Mouse (Mus musculus) intestine, embryonic 15.5 days (tissue): ENCODE data around the gene Dgkk. TPM values are rescaled to one million over a fixed set of nuclear protein-coding genes. Genes with fewer than 3 reads are reported as not detected.
"Not testable (repeated sequence)": the region's sequence is repeated elsewhere in the genome, so short reads cannot be mapped to it uniquely, and the experiment has no call there.

Experiments
- ATAC-seq: fragments of 200-750 bp; cut with Nextera tagmentation; 2 replicates; pipeline ENCODE4 v1.8.0; 2017; ENCODE audit warnings: moderate TSS enrichment, moderate library complexity
- H3K27ac ChIP-seq: fragments of 300-500 bp; sonication (generic); 2 replicates; pipeline ENCODE4 v1.5.1; 2015; ENCODE audit warnings: mild to moderate bottlenecking, inconsistent platforms
- H3K27me3 ChIP-seq: fragments of 300-500 bp; sonication (generic); replicated peaks from 2 replicates; pipeline ENCODE4 v1.6.1; 2015; ENCODE audit warnings: inconsistent platforms
- H3K36me3 ChIP-seq: fragments of 300-500 bp; sonication (generic); 2 replicates; pipeline ENCODE4 v1.6.1; 2015; ENCODE audit warnings: inconsistent platforms
- H3K4me1 ChIP-seq: fragments of 300-500 bp; sonication (generic); replicated peaks from 2 replicates; pipeline ENCODE4 v1.6.1; 2015; ENCODE audit warnings: inconsistent platforms
- H3K4me2 ChIP-seq: fragments of 300-500 bp; sonication (generic); replicated peaks from 2 replicates; pipeline ENCODE4 v1.6.1; 2015; ENCODE audit warnings: mild to moderate bottlenecking, inconsistent platforms
- H3K4me3 ChIP-seq: fragments of 300-500 bp; sonication (generic); replicated peaks from 2 replicates; pipeline ENCODE4 v1.5.1; 2015; ENCODE audit warnings: inconsistent platforms
- H3K9ac ChIP-seq: fragments of 300-500 bp; sonication (generic); 2 replicates; pipeline ENCODE4 v1.6.1; 2015; ENCODE audit warnings: inconsistent platforms
- H3K9me3 ChIP-seq: fragments of 300-500 bp; sonication (generic); 2 replicates; pipeline ENCODE4 v1.6.1; 2016; ENCODE audit warnings: inconsistent platforms
- WGBS: fragments of 180-500 bp; shearing (Covaris S2); methylation state at CpG from one replicate; pipeline ENCODE4 v1.1.7; 2015; 5-methylcytosine and 5-hydroxymethylcytosine counted together
- polyA plus RNA-seq: library from polyadenylated mRNA; unstranded; fragments of >200 nt; fragmentation: Nextera tagmentation; extraction: Ambion mirVana; gene quantifications from 2 replicates; pipeline ENCODE4 v1.2.1, GENCODE M21; 2015

The Dgkk gene
- 0.18 and 0.19 TPM in 2 replicates for polyA plus RNA-seq

DNA sequence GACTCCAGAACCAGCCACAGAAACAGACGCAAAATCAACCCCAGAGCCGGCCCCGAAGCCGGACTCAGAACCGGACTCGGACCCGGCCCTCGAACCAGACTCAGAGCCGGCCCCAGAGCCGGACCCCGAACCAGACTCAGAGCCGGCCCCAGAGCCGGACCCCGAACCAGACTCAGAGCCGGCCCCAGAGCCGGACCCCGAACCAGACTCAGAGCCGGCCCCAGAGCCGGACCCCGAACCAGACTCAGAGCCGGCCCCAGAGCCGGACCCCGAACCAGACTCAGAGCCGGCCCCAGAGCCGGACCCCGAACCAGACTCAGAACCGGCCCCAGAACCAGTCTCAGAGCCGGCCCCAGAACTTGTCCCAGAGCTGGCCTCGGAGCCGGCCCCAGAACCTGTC lies at the start of gene Dgkk:
Gene Dgkk (plus strand): TSS at position 301 of the 400 bp plus-strand sequence.
- not testable (repeated sequence) for H3K27me3 ChIP-seq, ATAC-seq, H3K27ac ChIP-seq, H3K36me3 ChIP-seq, H3K9ac ChIP-seq, H3K9me3 ChIP-seq, H3K4me1 ChIP-seq
- peak within 1 kb of the TSS; percentile 29 for H3K4me3 ChIP-seq
- H3K4me2 ChIP-seq, result peak within 1 kb of the TSS; percentile 63
- 28% methylated on average over 22 of the region's 30 CpGs for WGBS

DNA sequence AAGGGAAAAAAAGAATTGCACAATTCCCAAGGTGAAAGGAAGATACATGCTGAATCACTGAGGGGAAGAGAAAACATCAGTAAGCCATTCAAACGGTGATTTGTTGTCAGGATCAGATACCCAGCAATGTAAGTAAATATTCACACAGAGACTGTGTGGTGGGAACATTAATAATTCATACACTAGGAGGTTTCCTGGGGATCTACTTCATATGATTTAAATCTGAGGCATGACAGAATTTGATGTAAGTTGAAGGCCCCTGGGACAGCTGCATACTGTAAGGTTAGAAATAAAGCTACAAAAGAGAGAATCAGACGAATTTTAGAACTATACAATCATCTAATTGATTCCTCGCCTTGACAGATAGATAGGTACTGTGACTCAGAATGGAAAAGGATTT lies 45.1 kb upstream of the Dgkk start:
- Histone ChIP-seq H3K9ac (no peak overlapping the region), H3K36me3 (no peaks in the 10 kb centered on the region)

DNA sequence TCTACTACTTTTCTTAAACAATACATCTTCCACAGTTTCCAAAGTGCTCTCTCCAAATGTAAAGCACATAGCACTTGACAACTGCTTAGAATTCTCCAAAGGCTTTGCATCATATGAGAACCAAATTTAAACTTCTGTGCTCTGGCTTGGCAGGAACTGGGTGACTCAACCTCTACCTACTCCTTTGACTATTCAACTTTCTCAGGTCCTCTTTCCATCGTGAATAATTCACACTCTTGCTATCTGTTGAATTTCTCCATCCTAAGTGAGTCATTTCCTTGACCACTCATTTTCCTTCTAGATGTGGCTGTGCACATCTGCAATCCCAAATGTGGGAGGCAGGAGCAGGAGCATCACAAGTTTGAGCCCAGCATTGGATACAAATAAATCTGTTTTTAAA lies 28.4 kb upstream of the Dgkk start:
- H3K27me3 ChIP-seq, result no peaks in the 10 kb centered on the region
- no peaks in the 10 kb centered on the region for H3K4me1 ChIP-seq
- no peak for ATAC-seq
- no peaks in the 10 kb centered on the region for H3K9me3 ChIP-seq
- H3K27ac ChIP-seq, result no peak overlapping the region
- 59% methylated on average over 1 of the region's 1 CpGs for whole genome bisulfite sequencing
- H3K4me3 ChIP-seq, result no peak overlapping the region
- no peak overlapping the region for H3K9ac ChIP-seq
- no peak overlapping the region for H3K4me2 ChIP-seq
- H3K36me3 ChIP-seq, result no peaks in the 10 kb centered on the region

More for the DNA sequence above, 45.1 kb upstream of the Dgkk start:
- H3K4me2 ChIP-seq, result no peak overlapping the region
- H3K4me1 ChIP-seq, result no peaks in the 10 kb centered on the region
- H3K27ac ChIP-seq, result no peak overlapping the region
- no peak for ATAC-seq
- WGBS, result 65% methylated on average over 3 of the region's 3 CpGs
- no peaks in the 10 kb centered on the region for H3K27me3 ChIP-seq
- no peak overlapping the region for H3K4me3 ChIP-seq
- H3K9me3 ChIP-seq, result no peaks in the 10 kb centered on the region

DNA sequence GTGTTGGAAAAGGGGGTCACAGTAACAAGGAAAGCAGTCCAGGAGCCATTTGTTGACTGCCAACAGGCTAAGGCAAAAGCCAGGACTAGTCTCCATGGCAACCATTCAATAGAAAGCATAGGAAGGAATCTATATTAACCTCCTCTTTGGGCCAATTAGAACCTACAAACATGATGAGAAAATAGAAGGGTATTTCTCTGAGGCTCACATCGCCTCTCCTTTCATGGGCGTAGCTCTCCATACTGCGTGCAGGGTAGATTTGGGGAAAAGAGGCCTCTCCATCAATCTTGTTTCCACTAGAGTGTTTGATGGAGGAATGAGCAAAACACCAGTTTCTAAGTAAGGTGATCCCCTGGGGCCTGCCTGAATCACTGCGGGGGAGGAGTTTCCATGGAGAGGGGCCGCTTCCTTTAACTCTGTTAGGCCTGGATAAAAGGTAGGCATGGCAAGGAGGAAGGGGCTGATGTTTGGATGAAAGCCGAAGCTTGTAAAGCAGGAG lies 27.5 kb upstream of the Dgkk start:
- Histone ChIP-seq H3K4me2 (no peak overlapping the region), H3K4me3 (no peak overlapping the region), H3K9me3 (no peaks in the 10 kb centered on the region), H3K4me1 (no peaks in the 10 kb centered on the region), H3K9ac (no peak overlapping the region), H3K36me3 (no peaks in the 10 kb centered on the region), H3K27me3 (no peaks in the 10 kb centered on the region), H3K27ac (no peak overlapping the region)
- WGBS, result 55% methylated on average over 6 of the region's 6 CpGs
- no peak for ATAC-seq

DNA sequence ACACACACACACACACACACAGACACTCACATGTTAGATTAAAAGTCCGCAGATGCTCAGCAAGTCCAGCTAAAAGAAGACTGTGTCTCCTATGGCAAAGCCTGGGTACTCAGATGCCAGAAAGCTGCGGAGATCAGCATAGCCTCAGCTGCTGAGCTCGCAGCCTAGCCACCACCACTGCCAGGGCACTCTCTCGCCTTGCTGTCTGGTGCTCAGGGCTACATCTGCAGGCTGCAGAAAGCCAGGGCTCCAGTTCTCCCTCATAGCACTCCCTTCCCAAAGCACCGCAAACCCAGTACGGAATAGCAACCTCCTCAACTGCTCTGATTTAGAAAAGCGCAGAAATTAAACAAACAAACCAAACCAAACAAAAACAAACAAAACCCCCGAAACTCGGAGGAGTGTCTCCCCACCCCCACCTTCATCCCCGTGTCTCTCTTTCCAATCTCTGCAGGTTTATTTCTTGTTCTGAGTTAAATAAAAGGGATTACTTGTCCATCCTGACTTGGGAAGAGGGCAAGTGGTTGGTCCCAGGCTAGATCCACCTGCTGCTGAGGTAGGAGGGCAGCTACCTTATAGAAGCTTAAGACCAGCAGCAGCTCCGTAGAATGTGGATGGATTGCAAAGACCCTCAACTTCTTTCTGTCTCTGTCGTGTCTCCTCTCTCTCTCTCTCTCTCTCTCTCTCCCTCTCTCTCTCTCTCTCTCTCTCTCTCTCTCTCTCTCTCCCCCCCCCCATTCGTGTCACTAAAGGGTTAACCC lies 1.4 kb upstream of the Dgkk start:
- H3K27me3 ChIP-seq, result peaks cover 10% of the 10 kb centered on the region
- no peak overlapping the region for H3K27ac ChIP-seq
- H3K4me1 ChIP-seq, result no peaks in the 10 kb centered on the region
- no peaks in the 10 kb centered on the region for H3K36me3 ChIP-seq
- H3K9me3 ChIP-seq, result no peaks in the 10 kb centered on the region
- H3K4me2 ChIP-seq, result peak overlapping the region; percentile 63
- 21% methylated on average over 13 of the region's 13 CpGs for WGBS
- no peak overlapping the region for H3K9ac ChIP-seq
- 0 out of 2 replicates have a peak overlapping the region, but pooled peaks have one; percentile 29 for H3K4me3 ChIP-seq
- no peak for ATAC-seq

DNA sequence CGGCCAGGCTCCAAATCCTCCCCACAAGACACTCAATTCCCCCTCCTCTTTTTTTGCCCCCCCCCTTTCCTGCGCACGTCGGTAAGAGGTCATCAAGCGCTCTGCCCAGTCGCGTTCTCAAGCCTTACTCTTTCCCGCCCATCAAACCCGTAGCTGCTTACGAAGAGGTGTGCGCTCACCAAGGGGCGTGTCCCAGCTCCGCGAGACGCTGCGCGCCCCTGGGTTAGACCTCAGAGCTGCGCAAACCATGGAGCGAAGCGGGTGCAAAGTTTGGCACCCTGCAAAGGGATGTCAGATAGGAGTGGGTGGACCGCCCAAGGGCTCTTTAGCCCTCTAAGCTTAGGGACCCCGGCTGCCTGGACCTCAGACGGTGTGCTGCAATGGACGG lies 862 bp upstream of the Dgkk start:
- Histone ChIP-seq H3K36me3 (no peaks in the 10 kb centered on the region), H3K9ac (no peak overlapping the region), H3K4me2 (peak overlapping the region; percentile 63), H3K27me3 (peaks cover 10% of the 10 kb centered on the region), H3K9me3 (no peaks in the 10 kb centered on the region), H3K4me3 (peak overlapping the region; percentile 29), H3K27ac (no peak overlapping the region), H3K4me1 (no peaks in the 10 kb centered on the region)
- WGBS, result 22% methylated on average over 23 of the region's 24 CpGs
- peak; percentile 78 for ATAC-seq

DNA sequence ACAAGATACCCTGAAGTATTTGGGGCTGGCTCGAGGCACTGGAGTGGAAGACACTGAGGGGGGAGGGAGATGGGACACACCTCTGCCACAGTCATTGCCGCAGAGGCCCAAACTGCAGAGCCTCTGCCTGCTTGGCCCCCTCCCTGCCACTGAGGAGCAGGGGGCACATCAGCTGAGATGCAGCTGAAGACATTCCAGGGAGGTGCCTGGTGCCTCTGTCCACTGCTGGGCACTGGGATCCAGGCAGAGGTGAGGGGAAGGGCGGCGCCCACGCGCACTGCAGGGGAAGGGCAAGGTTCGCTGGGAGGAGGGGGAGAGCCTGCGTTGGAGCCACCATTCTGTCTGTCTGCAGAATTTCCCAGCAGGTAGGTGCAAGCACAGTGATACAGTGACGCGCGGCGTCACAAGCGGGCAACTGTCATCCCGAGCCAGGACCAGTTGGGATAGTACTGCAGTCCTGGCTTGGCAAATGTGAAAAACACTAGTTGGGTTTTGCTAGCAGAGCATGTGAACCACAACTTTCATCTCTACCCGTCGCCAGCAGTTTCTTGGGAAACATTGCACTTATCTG lies 948 bp downstream of the Dgkk start:
- Histone ChIP-seq H3K4me3 (no peak overlapping the region), H3K9me3 (no peaks in the 10 kb centered on the region), H3K27me3 (peaks cover 10% of the 10 kb centered on the region), H3K4me2 (0 out of 2 replicates have a peak overlapping the region, but pooled peaks have one; percentile 47), H3K27ac (no peak overlapping the region), H3K36me3 (no peaks in the 10 kb centered on the region), H3K4me1 (no peaks in the 10 kb centered on the region), H3K9ac (no peak overlapping the region)
- ATAC-seq, result no peak
- WGBS, result 17% methylated on average over 16 of the region's 16 CpGs

DNA sequence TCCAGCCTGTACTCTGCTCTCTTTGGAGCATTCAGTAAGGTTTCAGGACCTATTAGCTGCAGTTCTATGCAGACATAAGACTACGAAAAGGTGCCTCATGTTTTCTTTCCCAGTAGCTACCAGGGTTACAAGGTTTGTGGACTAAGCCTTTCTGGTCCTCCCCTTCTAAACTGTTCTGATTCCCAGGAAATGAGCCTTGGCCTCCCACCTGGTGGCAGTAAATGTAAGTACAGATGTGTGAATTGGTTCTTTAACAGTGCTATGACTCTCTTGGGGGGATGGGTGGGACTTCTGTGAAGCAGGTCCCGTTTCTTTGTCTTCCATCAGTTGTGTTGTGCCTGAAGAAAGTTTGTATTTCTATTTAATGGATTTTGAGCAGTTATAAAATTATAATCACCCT lies 53.4 kb downstream of the Dgkk start:
- no peak overlapping the region for H3K9ac ChIP-seq
- 54% methylated on average over 2 of the region's 2 CpGs for WGBS
- H3K36me3 ChIP-seq, result no peaks in the 10 kb centered on the region
- no peaks in the 10 kb centered on the region for H3K4me1 ChIP-seq
- H3K9me3 ChIP-seq, result no peaks in the 10 kb centered on the region
- H3K4me3 ChIP-seq, result no peak overlapping the region
- H3K27ac ChIP-seq, result no peak overlapping the region
- no peak overlapping the region for H3K4me2 ChIP-seq
- no peak for ATAC-seq
- no peaks in the 10 kb centered on the region for H3K27me3 ChIP-seq

DNA sequence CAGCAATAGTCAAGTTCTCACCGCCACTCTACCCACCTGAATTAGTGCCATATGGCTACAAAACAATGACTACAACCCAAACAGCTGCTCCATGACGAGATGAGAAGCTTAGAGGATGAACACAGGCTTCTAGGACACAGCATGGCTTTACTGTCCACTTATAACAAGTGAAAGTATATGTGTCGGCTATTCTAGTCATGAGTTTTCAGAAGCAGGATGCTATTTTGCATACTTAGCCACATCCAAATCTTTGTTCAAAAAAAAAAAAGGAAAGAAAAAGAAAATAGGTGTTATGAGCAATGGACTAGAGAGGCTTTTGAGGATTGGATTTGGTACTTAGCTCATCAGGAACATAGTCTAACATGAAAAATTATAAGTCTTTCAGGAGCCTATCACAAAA lies 74.4 kb downstream of the Dgkk start:
- no peaks in the 10 kb centered on the region for H3K4me1 ChIP-seq
- no peak overlapping the region for H3K9ac ChIP-seq
- 65% methylated on average over 3 of the region's 3 CpGs for WGBS
- H3K27me3 ChIP-seq, result no peaks in the 10 kb centered on the region
- no peaks in the 10 kb centered on the region for H3K9me3 ChIP-seq
- no peak for ATAC-seq
- no peaks in the 10 kb centered on the region for H3K36me3 ChIP-seq
- H3K4me3 ChIP-seq, result no peak overlapping the region
- no peak overlapping the region for H3K4me2 ChIP-seq
- no peak overlapping the region for H3K27ac ChIP-seq

DNA sequence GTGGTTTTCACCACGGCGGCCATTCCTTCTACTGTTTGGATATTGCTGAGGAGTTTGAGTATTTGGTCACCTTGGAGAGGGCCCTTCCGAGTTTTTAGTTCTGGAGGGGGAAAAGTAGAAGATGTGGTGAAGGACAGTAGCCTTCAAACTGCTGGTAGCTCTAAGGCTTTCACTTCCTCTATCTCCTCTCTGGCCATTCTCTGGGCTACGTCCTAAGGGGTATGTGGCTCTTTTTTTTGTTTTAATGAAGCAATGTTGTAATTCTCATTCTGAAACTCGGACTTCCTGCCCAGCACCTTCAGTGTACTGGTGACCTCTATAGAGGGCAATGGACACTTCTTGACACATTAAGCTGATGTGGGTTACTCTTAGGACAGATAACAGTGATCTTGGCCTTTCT lies 75.0 kb downstream of the Dgkk start:
- H3K4me3 ChIP-seq, result no peak overlapping the region
- no peaks in the 10 kb centered on the region for H3K9me3 ChIP-seq
- ATAC-seq, result no peak
- H3K36me3 ChIP-seq, result no peaks in the 10 kb centered on the region
- no peaks in the 10 kb centered on the region for H3K4me1 ChIP-seq
- H3K9ac ChIP-seq, result no peak overlapping the region
- H3K27ac ChIP-seq, result no peak overlapping the region
- no peak overlapping the region for H3K4me2 ChIP-seq
- H3K27me3 ChIP-seq, result no peaks in the 10 kb centered on the region
- 78% methylated on average over 5 of the region's 5 CpGs for WGBS

DNA sequence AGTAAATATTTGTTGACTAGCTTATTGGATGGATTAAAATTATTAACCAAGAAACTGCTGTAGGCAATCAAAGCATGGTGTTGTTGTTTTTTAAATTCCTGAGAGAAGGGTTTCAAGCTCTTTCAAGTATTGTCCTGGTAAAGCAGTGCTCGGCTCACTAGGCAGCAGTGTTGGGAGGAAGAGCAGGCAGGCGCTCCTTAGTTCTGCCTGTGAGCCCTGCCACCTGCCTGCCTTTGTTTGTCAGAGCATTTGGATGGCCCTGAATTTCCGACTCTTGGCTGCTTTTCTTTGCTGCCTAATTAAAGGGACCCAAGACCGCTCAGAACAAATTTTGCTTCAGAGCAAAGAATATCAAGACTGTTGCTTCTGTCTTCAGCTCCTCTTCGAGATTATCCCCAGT lies 114.8 kb downstream of the Dgkk start:
- WGBS, result 40% methylated on average over 5 of the region's 5 CpGs

DNA sequence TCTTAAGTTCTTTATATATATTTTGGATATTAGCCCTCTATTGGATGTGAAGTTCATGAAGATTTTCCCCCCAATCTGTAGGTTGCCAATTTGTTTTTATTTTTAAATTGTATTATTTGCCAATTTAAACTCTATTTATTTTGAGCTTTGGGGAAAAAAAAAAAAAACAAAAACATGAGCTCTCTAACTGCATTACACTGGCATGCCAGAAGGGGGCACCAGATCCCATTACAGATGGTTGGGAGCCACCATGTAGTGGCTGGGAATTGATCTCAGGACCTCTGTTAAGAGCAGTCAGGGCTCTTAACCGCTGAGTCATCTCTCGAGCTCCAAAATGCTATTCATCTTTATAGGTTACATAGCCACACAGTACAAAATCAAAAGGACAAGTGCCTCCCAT lies 131.9 kb downstream of the Dgkk start:
- Histone ChIP-seq H3K27ac (no peak overlapping the region), H3K36me3 (no peaks in the 10 kb centered on the region), H3K27me3 (no peaks in the 10 kb centered on the region), H3K9me3 (no peaks in the 10 kb centered on the region), H3K4me1 (no peaks in the 10 kb centered on the region), H3K4me2 (no peak overlapping the region), H3K9ac (no peak overlapping the region), H3K4me3 (no peak overlapping the region)
- no peak for ATAC-seq
- 87% methylated on average over 2 of the region's 2 CpGs for WGBS

More for the DNA sequence above, 114.8 kb downstream of the Dgkk start:
- Histone ChIP-seq H3K9ac (no peak overlapping the region), H3K4me3 (no peak overlapping the region), H3K9me3 (no peaks in the 10 kb centered on the region), H3K4me1 (no peaks in the 10 kb centered on the region), H3K36me3 (no peaks in the 10 kb centered on the region), H3K27me3 (no peaks in the 10 kb centered on the region), H3K4me2 (no peak overlapping the region), H3K27ac (no peak overlapping the region)
- ATAC-seq, result no peak

DNA sequence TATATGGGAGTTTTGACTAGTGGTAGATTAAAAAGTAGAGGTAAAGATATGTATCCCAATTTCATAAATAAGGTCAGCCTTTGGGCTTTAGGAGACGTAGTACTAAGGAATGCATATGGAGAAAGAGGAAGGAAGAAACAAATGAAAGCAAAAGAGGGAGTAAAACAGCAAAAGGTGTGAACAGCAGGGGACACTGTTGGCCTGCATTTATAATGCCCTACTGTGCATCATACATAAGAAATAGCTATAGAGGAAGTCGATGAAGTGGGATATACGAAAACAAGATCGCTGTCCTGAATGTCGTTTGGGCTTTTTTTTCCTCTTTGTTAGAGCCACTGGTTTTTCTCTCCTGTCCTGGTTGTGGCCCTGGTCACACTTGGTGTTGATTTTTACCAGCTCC lies 143.1 kb downstream of the Dgkk start:
- ATAC-seq, result no peak
- H3K4me3 ChIP-seq, result no peak overlapping the region
- H3K27me3 ChIP-seq, result no peaks in the 10 kb centered on the region
- no peaks in the 10 kb centered on the region for H3K9me3 ChIP-seq
- no peaks in the 10 kb centered on the region for H3K36me3 ChIP-seq
- 66% methylated on average over 5 of the region's 5 CpGs for WGBS
- H3K27ac ChIP-seq, result no peak overlapping the region
- no peak overlapping the region for H3K4me2 ChIP-seq
- H3K9ac ChIP-seq, result no peak overlapping the region
- no peaks in the 10 kb centered on the region for H3K4me1 ChIP-seq
